Mouse (Mus musculus): ENCODE measurements around the gene Vstm4. TPM values are rescaled to one million over a fixed set of nuclear protein-coding genes. Genes with fewer than 3 reads are reported as not detected.

The Vstm4 gene
- not detected in 2 replicates for polyA plus RNA-seq (2012)

- no peak for TF ChIP-seq GATA1 (IDR thresholded peaks at IDR 0.05; ENCODE audit: low read length)
Observed at GRCm38 (mm10) chr14:32856681-32857328, at the start of gene Vstm4. Gene Vstm4, plus strand, starts transcription at chr14:32856756.

- TF ChIP-seq GATA1 (IDR thresholded peaks at IDR 0.05; ENCODE audit: low read length): no peak
Observed at GRCm38 (mm10) chr14:32810111-32810510, 46.4 kb upstream of the Vstm4 start.

- TF ChIP-seq GATA1 (IDR thresholded peaks at IDR 0.05; ENCODE audit: low read length): no peak
Observed at GRCm38 (mm10) chr14:32812429-32812828, 44.1 kb upstream of the Vstm4 start.

GRCm38 (mm10) chr14:32814961-32815360 lies 41.6 kb upstream of the Vstm4 start:
- TF ChIP-seq GATA1 (IDR thresholded peaks at IDR 0.05; ENCODE audit: low read length): no peak

GRCm38 (mm10) chr14:32816533-32816932 lies 40.0 kb upstream of the Vstm4 start:
- no peak for TF ChIP-seq GATA1 (IDR thresholded peaks at IDR 0.05; ENCODE audit: low read length)

GRCm38 (mm10) chr14:32817258-32817657 lies 39.3 kb upstream of the Vstm4 start:
- no peak for TF ChIP-seq GATA1 (IDR thresholded peaks at IDR 0.05; ENCODE audit: low read length)

- TF ChIP-seq GATA1 (IDR thresholded peaks at IDR 0.05; ENCODE audit: low read length): no peak
Observed at GRCm38 (mm10) chr14:32819297-32819696, 37.3 kb upstream of the Vstm4 start.

GRCm38 (mm10) chr14:32822812-32823211 lies 33.7 kb upstream of the Vstm4 start:
- no peak for TF ChIP-seq GATA1 (IDR thresholded peaks at IDR 0.05; ENCODE audit: low read length)

- TF ChIP-seq GATA1 (IDR thresholded peaks at IDR 0.05; ENCODE audit: low read length): no peak
Observed at GRCm38 (mm10) chr14:32823861-32824260, 32.7 kb upstream of the Vstm4 start.

GRCm38 (mm10) chr14:32824267-32825150 lies 32.0 kb upstream of the Vstm4 start:
- TF ChIP-seq GATA1 (IDR thresholded peaks at IDR 0.05; ENCODE audit: low read length): no peak

- no peak for TF ChIP-seq GATA1 (IDR thresholded peaks at IDR 0.05; ENCODE audit: low read length)
Observed at GRCm38 (mm10) chr14:32825426-32826032, 31.0 kb upstream of the Vstm4 start.

GRCm38 (mm10) chr14:32827165-32827564 lies 29.4 kb upstream of the Vstm4 start:
- TF ChIP-seq GATA1 (IDR thresholded peaks at IDR 0.05; ENCODE audit: low read length): no peak

GRCm38 (mm10) chr14:32827994-32828650 lies 28.4 kb upstream of the Vstm4 start:
- TF ChIP-seq GATA1 (IDR thresholded peaks at IDR 0.05; ENCODE audit: low read length): no peak

GRCm38 (mm10) chr14:32833847-32834246 lies 22.7 kb upstream of the Vstm4 start, which contains the start of gene Fam170b:
Gene Fam170b, plus strand, starts transcription at chr14:32833962.
- no peak for TF ChIP-seq GATA1 (IDR thresholded peaks at IDR 0.05; ENCODE audit: low read length)

GRCm38 (mm10) chr14:32835181-32835580 lies 21.4 kb upstream of the Vstm4 start:
- TF ChIP-seq GATA1 (IDR thresholded peaks at IDR 0.05; ENCODE audit: low read length): no peak

GRCm38 (mm10) chr14:32835596-32835995 lies 21.0 kb upstream of the Vstm4 start:
- TF ChIP-seq GATA1 (IDR thresholded peaks at IDR 0.05; ENCODE audit: low read length): no peak

Measured in G1E-ER4 (cell line).